Mouse (Mus musculus): ENCODE measurements around the gene Otp. TPM values are rescaled to one million over a fixed set of nuclear protein-coding genes. Genes with fewer than 3 reads are reported as not detected.

Gene Otp
- polyA plus RNA-seq, 1 experiment = 3.1 TPM

DNA sequence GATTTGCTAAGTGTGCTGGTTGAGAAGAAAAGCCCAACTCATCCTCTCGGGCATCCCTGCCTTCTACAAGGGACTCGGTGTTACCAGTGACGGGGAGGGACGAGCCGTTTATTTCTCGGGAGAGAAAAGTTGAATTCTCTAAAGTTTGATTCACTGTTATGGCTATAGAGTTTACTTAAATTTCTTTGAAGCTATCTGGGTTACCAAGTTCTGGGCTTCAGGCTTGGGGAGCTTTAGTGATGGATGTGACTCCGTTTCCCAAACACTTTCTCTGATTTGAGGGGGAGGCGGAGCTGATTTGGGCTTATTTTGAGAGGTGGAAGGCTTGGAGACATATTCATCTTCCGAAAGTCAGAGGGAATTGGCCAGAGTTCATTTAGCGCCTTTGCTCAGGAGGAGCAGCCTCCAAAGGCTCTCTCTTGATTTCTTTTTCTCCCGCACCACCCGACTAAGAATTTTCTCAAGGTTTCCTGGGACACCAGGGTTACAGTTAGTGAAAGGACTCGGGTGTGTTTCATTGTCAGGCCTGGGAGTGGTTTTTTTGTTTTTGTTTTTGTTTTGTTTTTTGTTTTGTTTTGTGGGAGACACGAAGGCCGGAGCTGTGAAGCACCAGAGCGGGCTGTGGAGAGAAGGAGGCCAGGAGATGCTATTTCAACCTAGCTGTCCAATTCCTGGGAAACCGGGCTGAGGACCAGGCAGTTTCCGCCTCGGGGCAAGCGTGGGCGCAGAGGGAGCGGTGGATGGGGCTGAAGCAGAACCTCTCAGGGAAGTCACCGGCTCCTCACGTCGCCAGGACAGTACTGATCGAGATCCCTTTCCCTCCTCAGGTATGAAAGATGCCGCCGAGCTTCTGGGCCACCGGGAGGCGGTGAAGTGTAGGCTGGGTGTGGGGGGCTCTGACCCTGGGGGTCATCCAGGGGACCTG is 1.1 kb downstream of the Otp start:
- no peak overlapping the region for H3K27ac ChIP-seq (ENCODE audit: insufficient read depth, low read length)
- no peak overlapping the region for H3K4me3 ChIP-seq (replicated peaks; ENCODE audit: insufficient read depth, low read depth, low read length)
- peaks cover 21% of the 10 kb centered on the region; the same call in 1 of the 2 replicates for H3K27me3 ChIP-seq (ENCODE audit: control insufficient read depth, insufficient read depth, low read length)
- DNase-seq = peak; percentile 9 to 39
- WGBS = 4% methylated on average over 30 of the region's 30 CpGs
- no peaks in the 10 kb centered on the region; the same call in 1 of the 2 replicates for H3K4me1 ChIP-seq (ENCODE audit: control insufficient read depth, insufficient read depth, low read length)
- TF ChIP-seq POLR2A (IDR thresholded peaks at IDR 0.05; ENCODE audit: borderline replicate concordance, insufficient read depth, low read length) (no peak), CTCF (IDR thresholded peaks at IDR 0.05; ENCODE audit: borderline replicate concordance, insufficient read depth, low read depth, low read length) (no peak)

DNA sequence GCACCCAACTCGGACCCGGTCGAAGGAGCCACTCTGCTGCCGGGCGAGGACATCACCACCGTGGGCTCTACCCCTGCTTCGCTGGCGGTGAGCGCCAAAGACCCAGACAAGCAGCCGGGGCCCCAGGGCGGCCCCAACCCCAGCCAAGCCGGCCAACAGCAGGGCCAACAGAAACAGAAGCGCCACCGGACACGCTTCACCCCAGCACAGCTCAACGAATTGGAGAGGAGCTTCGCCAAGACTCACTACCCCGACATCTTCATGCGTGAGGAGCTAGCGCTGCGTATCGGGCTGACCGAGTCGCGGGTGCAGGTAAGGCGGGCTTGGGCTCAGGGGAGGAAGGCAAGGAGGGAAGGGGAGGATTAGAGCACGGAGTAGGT is 1.8 kb downstream of the Otp start:
- H3K4me1 ChIP-seq (ENCODE audit: control insufficient read depth, insufficient read depth, low read length) = no peaks in the 10 kb centered on the region; the same call in 1 of the 2 replicates
- TF ChIP-seq POLR2A (IDR thresholded peaks at IDR 0.05; ENCODE audit: borderline replicate concordance, insufficient read depth, low read length) (no peak), CTCF (IDR thresholded peaks at IDR 0.05; ENCODE audit: borderline replicate concordance, insufficient read depth, low read depth, low read length) (no peak)
- 4% methylated on average over 27 of the region's 27 CpGs for WGBS
- DNase-seq = peak in 1 of 2 experiments; percentile 25
- no peak overlapping the region for H3K27ac ChIP-seq (ENCODE audit: insufficient read depth, low read length)
- H3K4me3 ChIP-seq (replicated peaks; ENCODE audit: insufficient read depth, low read depth, low read length) = no peak overlapping the region
- peaks cover 20% of the 10 kb centered on the region; the same call in 1 of the 2 replicates for H3K27me3 ChIP-seq (ENCODE audit: control insufficient read depth, insufficient read depth, low read length)

DNA sequence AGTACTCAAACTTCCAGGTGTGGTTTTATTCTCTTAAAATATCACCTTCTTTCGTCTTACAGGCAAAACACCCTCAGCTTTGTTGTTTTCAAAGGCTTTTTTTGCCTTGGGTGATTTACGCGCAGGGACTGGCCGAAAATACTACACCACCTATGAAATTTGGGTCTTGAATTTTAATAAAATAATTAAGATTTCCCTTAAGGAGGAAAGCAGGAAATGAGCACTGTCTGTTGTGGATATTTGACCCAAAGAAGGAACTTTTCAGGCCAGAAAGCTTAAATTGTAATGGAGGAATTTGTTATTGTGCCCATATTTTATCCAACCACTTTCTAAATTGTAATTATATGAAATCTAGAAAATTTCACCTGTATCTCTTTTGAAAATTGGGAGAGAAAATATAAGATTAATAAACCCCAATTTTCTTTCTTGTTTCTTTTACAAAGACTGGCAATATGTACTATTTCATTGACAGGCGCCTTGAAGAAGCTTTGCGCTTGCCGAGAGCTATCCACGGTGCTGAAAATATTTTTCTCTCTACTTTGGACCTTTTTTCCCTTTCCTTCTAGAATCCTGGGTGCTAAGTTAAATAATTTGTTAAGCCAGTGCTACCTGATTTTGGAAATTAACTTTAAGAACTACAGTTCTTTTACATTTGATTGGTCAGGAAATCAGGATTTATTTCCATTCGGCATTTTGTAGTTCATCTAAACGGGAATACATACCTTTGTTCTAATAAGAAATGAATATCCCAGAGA is 2.8 kb downstream of the Otp start:
- Histone ChIP-seq H3K27me3 (ENCODE audit: control insufficient read depth, insufficient read depth, low read length) (peaks cover 20% of the 10 kb centered on the region; the same call in 1 of the 2 replicates), H3K27ac (ENCODE audit: insufficient read depth, low read length) (no peak overlapping the region), H3K4me3 (replicated peaks; ENCODE audit: insufficient read depth, low read depth, low read length) (no peak overlapping the region), H3K4me1 (ENCODE audit: control insufficient read depth, insufficient read depth, low read length) (no peaks in the 10 kb centered on the region; the same call in 1 of the 2 replicates)
- no peak for DNase-seq
- 16% methylated on average over 10 of the region's 10 CpGs for WGBS
- no peak for TF ChIP-seq POLR2A (IDR thresholded peaks at IDR 0.05; ENCODE audit: borderline replicate concordance, insufficient read depth, low read length)
- TF ChIP-seq CTCF (IDR thresholded peaks at IDR 0.05; ENCODE audit: borderline replicate concordance, insufficient read depth, low read depth, low read length) = no peak

DNA sequence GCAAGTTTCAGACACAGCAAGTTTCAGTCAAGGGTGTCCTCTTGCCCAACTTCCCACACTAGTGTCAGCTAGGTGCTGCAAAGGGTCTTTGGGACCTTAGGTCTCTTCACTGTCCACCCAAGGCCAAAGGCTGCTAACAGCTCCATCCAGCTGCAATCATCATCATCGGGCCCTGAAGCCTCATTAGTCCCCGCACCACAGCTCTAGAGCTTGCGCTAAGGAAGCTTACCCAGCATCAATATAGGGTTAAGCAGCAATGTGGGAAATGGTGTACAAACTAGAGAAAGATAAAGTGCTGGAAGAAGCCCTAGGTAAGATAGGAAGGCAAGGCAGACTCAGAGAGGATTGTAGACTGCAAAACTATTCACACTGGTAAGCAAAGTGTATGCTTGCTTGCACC is 5.8 kb downstream of the Otp start:
- TF ChIP-seq CTCF (IDR thresholded peaks at IDR 0.05; ENCODE audit: borderline replicate concordance, insufficient read depth, low read depth, low read length) (no peak), POLR2A (IDR thresholded peaks at IDR 0.05; ENCODE audit: borderline replicate concordance, insufficient read depth, low read length) (no peak)
- WGBS = 11% methylated on average over 3 of the region's 3 CpGs
- no peak overlapping the region for H3K27ac ChIP-seq (ENCODE audit: insufficient read depth, low read length)

DNA sequence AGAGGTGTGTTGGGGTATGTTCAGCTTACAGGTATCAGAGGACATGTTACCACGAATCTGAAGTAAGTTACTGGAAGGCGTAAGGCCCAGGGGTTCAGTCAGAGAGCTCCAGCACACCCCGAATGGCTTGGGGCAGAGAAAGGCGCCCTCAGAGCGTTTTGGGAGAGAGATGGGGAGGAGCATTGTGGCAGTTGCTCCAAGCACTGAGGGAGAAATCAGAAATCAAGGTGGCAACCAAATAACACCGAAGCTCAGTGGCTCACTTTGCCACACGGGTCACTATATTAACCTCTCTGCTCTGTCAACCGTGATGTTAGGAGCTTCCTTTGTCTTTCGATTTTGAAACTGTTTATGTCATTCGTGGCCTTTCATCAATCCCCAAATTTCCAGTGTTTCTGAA is 6.8 kb downstream of the Otp start:
- Histone ChIP-seq H3K27ac (ENCODE audit: insufficient read depth, low read length) (no peak overlapping the region), H3K27me3 (ENCODE audit: control insufficient read depth, insufficient read depth, low read length) (peaks cover 24% of the 10 kb centered on the region; the same call in 1 of the 2 replicates), H3K4me3 (replicated peaks; ENCODE audit: insufficient read depth, low read depth, low read length) (no peak overlapping the region), H3K4me1 (ENCODE audit: control insufficient read depth, insufficient read depth, low read length) (no peaks in the 10 kb centered on the region; the same call in 1 of the 2 replicates)
- no peak for TF ChIP-seq POLR2A (IDR thresholded peaks at IDR 0.05; ENCODE audit: borderline replicate concordance, insufficient read depth, low read length)
- 7% methylated on average over 10 of the region's 10 CpGs for WGBS
- DNase-seq = peak in 1 of 2 experiments; percentile 19

More for the DNA sequence above, 5.8 kb downstream of the Otp start:
- DNase-seq = no peak
- no peaks in the 10 kb centered on the region; the same call in 1 of the 2 replicates for H3K4me1 ChIP-seq (ENCODE audit: control insufficient read depth, insufficient read depth, low read length)
- H3K27me3 ChIP-seq (ENCODE audit: control insufficient read depth, insufficient read depth, low read length) = peaks cover 30% of the 10 kb centered on the region; the same call in 1 of the 2 replicates
- no peak overlapping the region for H3K4me3 ChIP-seq (replicated peaks; ENCODE audit: insufficient read depth, low read depth, low read length)

DNA sequence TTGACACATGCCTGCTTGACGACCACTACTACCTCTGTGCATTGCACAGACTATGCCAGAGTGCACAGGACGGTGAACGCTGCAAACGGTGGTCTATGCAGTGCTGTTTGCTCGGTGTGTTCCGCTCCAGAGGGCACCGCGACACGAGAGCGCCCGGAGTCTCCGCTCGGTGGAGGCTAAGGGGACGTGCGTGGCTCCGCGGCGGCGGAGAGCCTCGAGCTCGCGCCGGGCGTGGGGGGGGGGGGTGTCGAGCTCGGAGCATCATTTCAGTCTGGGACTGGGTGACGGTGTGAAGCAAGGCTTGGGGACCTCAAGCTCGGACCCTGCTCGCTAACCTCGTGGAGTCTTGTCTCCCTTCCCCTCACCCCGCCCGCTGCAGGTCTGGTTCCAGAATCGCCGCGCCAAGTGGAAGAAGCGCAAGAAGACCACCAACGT is 7.3 kb downstream of the Otp start:
- Histone ChIP-seq H3K27ac (ENCODE audit: insufficient read depth, low read length) (no peak overlapping the region), H3K4me1 (ENCODE audit: control insufficient read depth, insufficient read depth, low read length) (no peaks in the 10 kb centered on the region; the same call in 1 of the 2 replicates), H3K4me3 (replicated peaks; ENCODE audit: insufficient read depth, low read depth, low read length) (peak overlapping the region; percentile 13), H3K27me3 (ENCODE audit: control insufficient read depth, insufficient read depth, low read length) (peaks cover 24% of the 10 kb centered on the region; the same call in 1 of the 2 replicates)
- DNase-seq = no peak
- TF ChIP-seq CTCF (IDR thresholded peaks at IDR 0.05; ENCODE audit: borderline replicate concordance, insufficient read depth, low read depth, low read length) (no peak), POLR2A (IDR thresholded peaks at IDR 0.05; ENCODE audit: borderline replicate concordance, insufficient read depth, low read length) (no peak)
- WGBS = 1% methylated on average over 36 of the region's 37 CpGs

DNA sequence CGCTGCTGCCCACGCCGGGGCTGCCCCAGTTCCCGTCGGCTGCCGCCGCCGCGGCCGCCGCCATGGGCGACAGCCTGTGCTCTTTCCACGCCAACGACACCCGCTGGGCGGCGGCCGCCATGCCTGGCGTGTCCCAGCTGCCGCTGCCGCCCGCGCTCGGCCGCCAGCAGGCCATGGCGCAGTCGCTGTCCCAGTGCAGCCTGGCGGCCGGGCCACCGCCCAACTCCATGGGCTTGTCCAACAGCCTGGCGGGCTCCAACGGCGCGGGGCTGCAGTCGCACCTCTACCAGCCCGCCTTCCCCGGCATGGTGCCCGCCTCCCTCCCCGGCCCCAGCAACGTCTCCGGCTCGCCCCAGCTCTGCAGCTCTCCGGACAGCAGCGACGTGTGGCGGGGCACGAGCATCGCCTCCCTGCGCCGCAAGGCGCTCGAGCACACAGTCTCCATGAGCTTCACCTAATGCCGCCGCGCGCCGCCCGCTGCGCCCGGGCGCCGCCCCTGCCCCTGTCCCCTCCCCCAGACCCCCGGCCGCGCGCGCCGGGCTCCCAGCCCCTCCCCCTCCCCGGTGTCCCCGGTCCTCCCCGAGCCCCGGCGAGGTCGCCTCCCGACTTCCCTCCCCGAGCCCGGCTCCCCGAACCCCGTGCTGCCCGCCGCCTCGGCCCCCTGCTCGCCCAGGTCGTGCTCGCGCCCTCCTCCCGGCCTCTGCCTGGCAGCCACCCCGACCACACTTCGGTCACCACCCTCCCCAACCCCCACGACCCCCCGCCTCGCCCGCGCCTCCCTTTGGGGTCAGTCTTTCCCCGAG is 8.0 kb downstream of the Otp start:
- DNase-seq = peak; percentile 61 to 66
- peaks cover 24% of the 10 kb centered on the region; the same call in 1 of the 2 replicates for H3K27me3 ChIP-seq (ENCODE audit: control insufficient read depth, insufficient read depth, low read length)
- no peak for TF ChIP-seq POLR2A (IDR thresholded peaks at IDR 0.05; ENCODE audit: borderline replicate concordance, insufficient read depth, low read length)
- TF ChIP-seq CTCF (IDR thresholded peaks at IDR 0.05; ENCODE audit: borderline replicate concordance, insufficient read depth, low read depth, low read length) = no peak
- H3K4me3 ChIP-seq (replicated peaks; ENCODE audit: insufficient read depth, low read depth, low read length) = peak overlapping the region; percentile 18
- 2% methylated on average over 86 of the region's 95 CpGs for WGBS
- no peak overlapping the region for H3K27ac ChIP-seq (ENCODE audit: insufficient read depth, low read length)
- no peaks in the 10 kb centered on the region; the same call in 1 of the 2 replicates for H3K4me1 ChIP-seq (ENCODE audit: control insufficient read depth, insufficient read depth, low read length)
